Mouse (Mus musculus) left cerebral cortex, adult 18-20 months (tissue): ENCODE data around the gene Dhrs3. TPM values are rescaled to one million over a fixed set of nuclear protein-coding genes. Genes with fewer than 3 reads are reported as not detected.
A peak's percentile ranks its signal among the peaks of the same experiment; 100 is the strongest.

Experiments used
- DNase-seq, 2 experiments: peaks; one replicate each; pipeline ENCODE4 v3.0.0; 2021 to 2022; ENCODE audit warnings: low spot score in 2 of 2, mixed read lengths in 1 of 2
- long read RNA-seq, 2 experiments: library from polyadenylated mRNA; stranded (forward); transcript quantifications; one replicate each; pipeline ENCODE4 v2.0.0; 2021
- total RNA-seq, 2 experiments: library from RNA; stranded (reverse); gene quantifications; 2 replicates each; pipeline ENCODE4 v1.2.3; 2021

Gene Dhrs3
- 10 to 100 TPM; 32.3 to 34.8 TPM for total RNA-seq
- long read RNA-seq, experiment 1, transcript Dhrs3-206 (6 exons, 2,337 nt): major isoform, 15 of 17 reads
- long read RNA-seq, experiment 1, partial matches to known transcripts: 0 of 17 reads
- long read RNA-seq, experiment 1, other reads (novel, unspliced or antisense): 2 of 17 reads
- long read RNA-seq, experiment 2, transcript Dhrs3-206 (6 exons, 2,337 nt): major isoform, 11 of 17 reads
- long read RNA-seq, experiment 2, partial matches to known transcripts: 4 of 17 reads
- long read RNA-seq, experiment 2, other reads (novel, unspliced or antisense): 2 of 17 reads

DNA sequence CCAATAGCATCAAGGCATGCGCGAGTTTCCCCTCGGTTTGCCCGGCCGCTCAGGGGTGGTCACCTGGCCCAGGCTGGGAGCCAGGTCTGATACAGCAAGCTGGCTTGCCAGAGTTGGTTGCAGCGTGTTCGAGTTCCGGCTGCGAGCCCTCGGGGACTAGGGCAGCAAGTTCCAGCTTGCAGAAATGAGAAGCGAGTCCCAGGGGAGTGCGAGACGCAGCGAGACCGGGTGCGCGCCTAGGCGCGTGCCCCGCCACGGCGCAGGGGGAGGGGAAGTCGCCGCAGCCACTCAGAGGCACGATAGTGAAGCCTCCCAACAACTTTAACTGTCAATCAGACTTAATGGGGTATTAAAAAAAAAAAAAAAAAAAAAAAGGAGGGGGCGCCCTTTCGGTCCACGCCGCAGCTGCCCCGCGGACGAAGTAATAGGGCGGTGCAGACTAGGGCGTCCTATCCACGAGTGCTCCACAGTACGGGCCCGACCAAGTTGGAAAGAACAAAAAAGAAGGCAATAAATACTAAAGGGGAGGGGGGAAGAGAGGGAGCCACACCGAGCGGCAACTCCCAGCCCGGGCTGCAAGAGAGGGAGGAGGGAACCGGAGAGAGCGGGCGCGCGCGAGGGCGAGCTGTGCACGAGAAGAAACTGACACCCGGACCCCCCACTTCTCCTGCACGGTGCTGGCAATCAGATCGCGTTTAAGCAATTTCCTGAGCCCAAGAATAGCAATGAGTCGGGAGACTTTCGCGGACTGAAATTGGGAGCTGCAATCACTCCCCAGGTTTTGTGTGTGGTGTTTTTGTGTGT lies at the start of gene Dhrs3:
Gene Dhrs3, plus strand, starts transcription at position 695 of the 804 bp plus-strand sequence.
- DNase-seq: peak; percentile 48 to 66

DNA sequence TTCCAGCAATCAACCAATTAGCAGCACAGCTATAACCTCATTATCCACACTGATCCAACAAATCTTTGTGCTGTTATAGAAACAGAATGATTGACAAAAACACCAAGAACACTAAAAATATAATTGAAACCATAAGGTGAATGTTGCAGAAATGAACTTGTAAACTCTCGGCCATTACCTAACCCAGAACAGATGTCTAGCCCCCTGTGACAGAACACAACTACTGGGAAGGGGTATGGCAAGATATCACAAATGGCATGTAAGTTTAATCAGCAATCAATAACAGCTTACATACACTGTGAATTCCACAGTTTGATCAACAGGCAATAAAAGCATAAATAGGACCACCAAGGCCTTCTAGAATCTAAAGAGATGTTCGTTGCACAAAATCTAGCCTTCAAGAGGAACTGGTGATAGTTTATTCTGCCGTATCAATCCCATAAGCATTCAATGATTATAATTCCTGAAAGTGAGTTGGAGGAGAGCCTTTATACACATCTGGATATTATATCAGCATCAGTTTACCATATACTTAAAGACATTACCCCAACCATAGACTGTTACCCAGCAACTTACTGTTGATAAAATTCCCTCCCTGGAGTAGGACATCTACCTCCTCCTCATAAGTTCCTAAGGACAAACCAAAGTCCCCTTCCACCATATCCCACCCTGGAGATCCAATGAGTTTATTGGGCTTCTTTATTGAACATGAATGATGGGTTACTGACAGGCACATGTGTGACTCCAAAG lies 30.7 kb upstream of the Dhrs3 start:
- DNase-seq: no peak

DNA sequence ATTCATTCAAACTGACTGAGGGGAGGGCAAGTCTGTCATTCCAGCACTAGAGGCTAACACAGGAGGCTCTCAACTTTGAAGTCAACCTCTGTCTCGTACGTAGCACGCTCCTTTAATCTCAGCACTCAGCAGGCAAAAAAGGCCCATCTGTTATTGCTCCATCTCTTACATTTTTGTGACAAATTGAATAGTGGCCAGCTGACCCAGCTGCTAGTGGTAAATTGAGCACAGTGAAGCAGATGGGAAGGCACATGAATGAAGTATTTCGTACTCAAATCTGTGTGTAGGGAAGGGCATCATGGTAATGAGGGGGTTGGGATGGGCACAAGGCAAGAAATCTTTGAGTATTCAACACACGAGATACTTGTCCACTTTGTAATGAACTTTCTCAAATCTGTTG lies 24.7 kb upstream of the Dhrs3 start:
- DNase-seq: no peak

DNA sequence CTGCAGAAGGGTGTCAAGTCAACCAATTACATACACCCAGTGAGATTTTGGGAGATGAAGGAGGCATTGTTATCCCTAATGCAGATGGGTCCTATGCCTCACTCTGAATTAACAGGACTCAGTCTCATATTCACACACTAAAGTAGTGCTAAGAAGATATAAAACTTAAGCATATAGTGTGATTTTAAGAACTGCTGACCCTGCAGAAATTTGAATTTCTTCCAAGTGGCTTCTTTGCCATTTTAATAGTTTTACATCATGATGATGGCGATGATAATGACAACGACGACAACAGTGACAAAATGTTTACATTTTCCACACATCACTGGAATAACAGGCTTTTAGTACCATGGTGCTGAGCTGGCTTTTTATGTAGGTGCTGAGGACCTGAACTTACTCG lies 24.0 kb upstream of the Dhrs3 start:
- no peak for DNase-seq

DNA sequence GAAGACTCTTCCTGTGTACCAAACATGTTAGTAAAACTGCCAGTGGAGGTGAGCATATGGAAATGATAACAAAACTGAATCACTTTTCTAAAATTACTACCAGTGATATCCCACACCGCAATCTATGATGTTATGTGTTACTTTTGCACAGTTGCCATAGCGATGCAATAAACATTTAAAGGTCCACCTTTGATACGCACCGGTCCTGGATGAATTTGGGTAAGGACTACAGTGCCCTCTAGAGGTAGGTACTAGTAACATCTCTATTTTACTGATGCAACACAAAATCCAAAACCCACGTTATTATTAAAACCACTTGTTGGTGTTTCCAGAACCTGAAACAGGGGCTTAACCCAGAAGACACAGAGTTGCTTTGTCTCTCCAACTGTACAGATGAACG lies 19.7 kb upstream of the Dhrs3 start:
- no peak for DNase-seq

- DNase-seq: no peak
Observed at GRCm38 (mm10) chr4:144875576-144876093, 17.0 kb upstream of the Dhrs3 start.

GRCm38 (mm10) chr4:144879549-144879948 lies 13.1 kb upstream of the Dhrs3 start:
- no peak for DNase-seq

- no peak for DNase-seq
Observed at GRCm38 (mm10) chr4:144881376-144881775, 11.3 kb upstream of the Dhrs3 start.

DNA sequence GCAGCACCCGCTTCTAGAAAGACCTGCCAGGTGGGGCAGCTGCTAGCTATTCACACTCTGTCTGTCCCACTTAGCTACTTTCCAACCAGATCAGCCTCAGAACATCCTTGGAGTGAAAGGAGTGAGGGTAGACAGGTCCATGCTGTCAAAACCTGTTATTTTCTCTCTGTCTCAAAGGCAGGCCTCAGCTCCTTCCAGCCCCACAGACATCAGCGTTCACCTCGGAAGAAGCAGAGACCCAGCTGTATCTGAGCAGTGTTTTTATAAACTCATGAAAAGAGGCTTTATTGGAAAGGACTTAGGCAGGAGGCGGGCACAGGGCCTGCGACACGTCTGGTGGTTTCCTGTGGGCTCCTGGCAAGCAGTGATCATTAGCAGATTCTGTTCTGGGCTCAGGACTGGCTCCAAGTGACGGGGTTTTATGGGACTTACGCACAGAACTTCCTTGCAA lies 9.7 kb upstream of the Dhrs3 start:
- DNase-seq: no peak

DNA sequence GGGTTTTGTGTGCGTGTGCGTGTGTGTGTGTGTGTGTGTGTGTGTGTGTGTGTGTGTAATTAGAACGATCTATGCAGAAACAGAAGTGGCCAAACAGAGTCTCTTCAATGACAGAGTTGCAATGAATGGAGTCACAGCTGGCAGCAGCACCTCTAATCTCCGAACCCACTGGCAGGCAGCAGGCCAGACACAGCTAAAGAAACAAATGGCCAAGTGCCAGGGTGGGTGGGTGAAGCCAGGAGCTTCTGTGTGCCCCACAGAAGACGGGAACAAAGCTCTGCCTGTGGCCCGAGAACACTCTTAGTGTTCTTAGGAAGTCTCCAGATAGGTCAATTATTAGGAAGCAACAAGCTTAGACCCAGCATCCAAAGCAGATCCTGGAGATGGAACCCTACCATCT lies 6.2 kb upstream of the Dhrs3 start:
- peak in 1 of 2 experiments; percentile 21 for DNase-seq

DNA sequence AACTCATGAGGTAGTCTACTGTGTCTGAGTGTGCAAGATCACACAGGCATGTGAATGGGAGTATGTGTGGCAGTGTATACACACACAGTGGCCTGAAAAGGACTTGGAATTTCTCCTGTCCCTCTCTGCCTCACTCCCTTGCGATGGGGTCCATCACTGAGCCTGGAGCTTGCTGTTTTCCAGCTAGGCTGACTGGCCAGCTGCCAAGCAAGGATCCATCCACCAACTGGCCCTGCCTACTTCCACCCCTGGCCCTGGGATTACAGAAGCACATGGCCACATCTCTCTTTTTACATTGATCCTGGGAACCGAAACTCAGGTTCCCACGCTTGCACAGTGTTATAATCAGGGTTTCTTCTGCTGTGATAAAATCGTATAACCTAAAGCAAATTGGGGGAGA lies 3.9 kb upstream of the Dhrs3 start:
- DNase-seq: no peak

- no peak for DNase-seq
Observed at GRCm38 (mm10) chr4:144889505-144890301, 2.9 kb upstream of the Dhrs3 start.

- DNase-seq: peak; percentile 55 to 63
Observed at GRCm38 (mm10) chr4:144890690-144891120, 1.9 kb upstream of the Dhrs3 start.

GRCm38 (mm10) chr4:144891121-144891711 lies 1.4 kb upstream of the Dhrs3 start:
- DNase-seq: peak in 1 of 2 experiments; percentile 31

- DNase-seq: no peak
Observed at GRCm38 (mm10) chr4:144891743-144892132, 889 bp upstream of the Dhrs3 start.

- DNase-seq: no peak
Observed at GRCm38 (mm10) chr4:144892937-144893272, 278 bp downstream of the Dhrs3 start.

DNA sequence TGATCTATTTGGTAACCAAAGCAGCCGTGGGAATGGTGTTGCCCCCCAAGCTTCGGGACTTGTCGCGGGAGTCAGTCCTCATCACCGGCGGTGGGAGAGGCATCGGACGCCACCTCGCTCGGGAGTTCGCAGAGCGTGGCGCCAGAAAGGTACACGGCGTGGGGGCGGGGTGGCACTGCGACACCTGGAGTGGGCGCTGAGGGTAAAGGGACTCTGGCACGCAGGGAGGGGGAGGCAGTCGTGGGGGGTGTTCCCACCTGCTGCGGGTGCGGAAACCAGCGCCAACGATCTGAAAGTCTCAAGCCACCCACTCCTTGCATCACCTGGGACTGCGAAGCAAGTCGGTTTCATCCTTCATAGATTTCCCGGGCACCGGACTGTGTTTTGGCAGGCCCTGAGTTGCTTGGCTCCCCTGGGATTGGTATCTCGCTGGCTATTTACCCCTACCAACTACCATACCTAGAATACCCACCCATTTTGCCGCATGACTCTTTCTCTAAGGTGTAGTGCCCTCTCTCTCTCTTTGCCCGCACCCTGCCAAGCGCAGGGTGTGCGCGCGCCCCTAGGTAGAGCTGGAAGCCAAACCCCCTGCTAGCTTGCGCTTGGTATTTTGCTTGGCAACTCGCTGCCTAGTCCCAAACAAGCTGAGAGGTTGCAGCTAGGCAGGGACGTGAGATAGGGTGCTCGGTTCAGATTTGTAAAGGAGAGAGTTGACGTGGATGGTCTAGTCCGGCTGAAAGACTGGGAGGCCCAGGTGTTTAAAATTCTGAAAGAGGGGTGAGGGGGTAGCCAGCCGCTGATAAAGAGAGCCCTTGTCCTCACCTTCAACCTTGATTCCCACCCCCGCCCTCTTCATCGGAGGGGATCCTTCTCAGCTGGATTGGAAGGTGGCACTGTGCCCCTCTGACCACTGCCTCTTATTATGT lies 1.2 kb downstream of the Dhrs3 start:
- DNase-seq: peak; percentile 11 to 24

GRCm38 (mm10) chr4:144894487-144895210 lies 2.0 kb downstream of the Dhrs3 start:
- DNase-seq: peak in 1 of 2 experiments; percentile 33

GRCm38 (mm10) chr4:144895211-144895590 lies 2.6 kb downstream of the Dhrs3 start:
- no peak for DNase-seq
